Mouse (Mus musculus): ENCODE measurements around the gene Gins3. TPM values are rescaled to one million over a fixed set of nuclear protein-coding genes. Genes with fewer than 3 reads are reported as not detected.
"Not testable (repeated sequence)": the region's sequence is repeated elsewhere in the genome, so short reads cannot be mapped to it uniquely, and the experiment has no call there.

The Gins3 gene
- 1 to 10 TPM; 1.2 to 1.4 TPM for total RNA-seq (2021)
- long read RNA-seq, experiment 1, partial matches to known transcripts, result 0 of 4 reads
- long read RNA-seq, experiment 1, other reads (novel, unspliced or antisense), result 0 of 4 reads
- long read RNA-seq, experiment 2, result 0 reads

GRCm38 (mm10) chr8:95633262-95634062, at the start of gene Gins3:
Gene Gins3 (plus strand): TSS chr8:95633453.
- DNase-seq (ENCODE audit: low spot score in 2 of 2), result peak; percentile 90 to 92
- intact Hi-C loops (cut with DNase I), result loop anchor here (5.0 kb wide), 1 partner anchor 44 kb away; the partner anchor contains the start of gene Ndrg4

DNA sequence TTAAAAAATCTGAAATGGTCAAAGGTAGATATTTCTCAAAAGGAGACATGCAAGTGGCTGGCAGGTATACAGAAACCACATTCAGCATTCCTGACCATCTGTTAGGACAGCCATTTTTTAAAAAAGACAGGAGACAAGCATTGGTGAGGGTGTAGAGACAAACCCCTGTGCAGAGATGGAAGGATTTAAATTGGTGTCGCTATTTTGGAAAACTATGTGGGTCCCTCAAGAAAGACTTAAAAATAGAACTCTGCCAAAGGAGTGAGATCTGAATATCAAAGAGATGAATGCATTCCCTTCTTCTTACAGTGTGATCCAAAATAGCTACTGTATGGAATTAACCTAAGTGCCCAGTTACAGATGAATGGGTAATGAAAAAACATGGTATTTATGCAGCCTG, 45.9 kb upstream of the Gins3 start:
- intact Hi-C loops (cut with DNase I), result loop anchor here (5.0 kb wide), 1 partner anchor 45 kb away; no protein-coding TSS in a partner anchor

GRCm38 (mm10) chr8:95589282-95589681, 44.0 kb upstream of the Gins3 start:
- DNase-seq (ENCODE audit: low spot score in 2 of 2), result no peak
- intact Hi-C loops (cut with DNase I), result loop anchor here (5.0 kb wide), 1 partner anchor 47 kb away; no protein-coding TSS in a partner anchor

More for the DNA sequence above, 45.9 kb upstream of the Gins3 start:
- no peak for DNase-seq (ENCODE audit: low spot score in 2 of 2)

DNA sequence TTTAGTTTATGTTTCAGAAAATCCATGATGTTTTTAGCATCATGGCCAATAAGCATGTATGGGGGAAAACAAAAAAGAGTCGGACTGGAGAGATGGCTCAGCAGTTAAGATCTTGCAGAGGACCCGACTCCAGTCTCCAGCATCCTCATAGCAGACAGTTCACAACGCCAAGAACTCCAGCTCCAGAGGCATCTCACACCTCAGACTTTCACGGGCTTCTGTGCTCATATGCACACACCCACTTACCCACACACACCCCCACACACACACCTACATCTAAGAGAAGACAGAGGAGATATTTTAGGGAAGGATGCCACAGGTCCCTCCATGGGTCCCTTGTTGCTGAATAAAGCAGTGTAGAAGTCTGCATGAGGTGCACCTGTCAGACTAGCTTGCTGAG, 42.7 kb upstream of the Gins3 start:
- intact Hi-C loops (cut with DNase I), result no loop called here
- no peak for DNase-seq (ENCODE audit: low spot score in 2 of 2)

GRCm38 (mm10) chr8:95592131-95592780, 41.0 kb upstream of the Gins3 start:
- intact Hi-C loops (cut with DNase I), result no loop called here
- no peak for DNase-seq (ENCODE audit: low spot score in 2 of 2)

DNA sequence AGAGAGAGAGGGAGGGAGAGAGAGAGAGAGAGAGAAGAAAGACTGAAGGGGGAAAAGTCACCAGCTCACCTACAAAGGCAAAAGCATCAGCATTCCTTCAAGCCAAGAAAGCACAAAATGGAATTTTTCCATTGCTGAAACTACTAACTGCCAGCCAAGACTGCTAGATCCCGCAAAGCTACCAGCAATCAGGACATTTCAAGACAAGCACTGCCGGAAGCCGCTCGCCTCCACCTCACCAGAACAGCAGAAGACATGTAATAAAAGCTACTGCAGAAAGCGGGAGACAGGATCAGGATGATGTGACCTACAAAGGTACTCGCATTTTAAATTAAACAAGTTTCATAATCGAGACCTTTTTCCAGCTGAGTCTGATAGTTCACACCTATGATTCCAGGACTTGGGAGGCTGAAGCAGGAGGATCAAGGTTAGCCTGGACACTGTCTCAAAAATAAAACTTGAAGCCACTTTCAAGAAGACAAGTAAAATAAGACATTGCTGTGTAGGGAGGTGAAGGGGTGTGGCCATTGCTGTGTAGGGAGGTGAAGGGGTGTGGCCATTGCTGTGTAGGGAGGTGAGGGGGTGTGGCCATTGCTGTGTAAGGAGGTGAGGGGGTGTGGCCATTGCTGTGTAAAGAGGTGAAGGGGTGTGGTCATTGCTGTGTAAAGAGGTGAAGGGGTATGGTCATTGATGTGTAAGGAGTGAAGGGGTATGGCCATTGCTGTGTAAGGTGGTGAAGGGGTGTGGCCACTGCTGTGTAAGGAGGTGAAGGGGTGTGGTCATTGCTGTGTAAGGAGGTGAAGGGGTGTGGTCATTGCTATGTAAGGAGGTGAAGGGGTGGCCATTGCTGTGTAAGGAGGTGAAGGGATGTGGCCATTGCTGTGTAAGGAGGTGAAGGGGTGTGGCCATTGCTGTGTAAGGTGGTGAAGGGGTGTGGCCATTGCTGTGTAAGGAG, 39.5 kb upstream of the Gins3 start:
- intact Hi-C loops (cut with DNase I), result no loop called here
- DNase-seq (ENCODE audit: low spot score in 2 of 2), result no peak

- intact Hi-C loops (cut with DNase I), result loop anchor here (5.0 kb wide), 1 partner anchor 248 kb away; no protein-coding TSS in a partner anchor
Observed at GRCm38 (mm10) chr8:95595131-95595530, 38.1 kb upstream of the Gins3 start.

DNA sequence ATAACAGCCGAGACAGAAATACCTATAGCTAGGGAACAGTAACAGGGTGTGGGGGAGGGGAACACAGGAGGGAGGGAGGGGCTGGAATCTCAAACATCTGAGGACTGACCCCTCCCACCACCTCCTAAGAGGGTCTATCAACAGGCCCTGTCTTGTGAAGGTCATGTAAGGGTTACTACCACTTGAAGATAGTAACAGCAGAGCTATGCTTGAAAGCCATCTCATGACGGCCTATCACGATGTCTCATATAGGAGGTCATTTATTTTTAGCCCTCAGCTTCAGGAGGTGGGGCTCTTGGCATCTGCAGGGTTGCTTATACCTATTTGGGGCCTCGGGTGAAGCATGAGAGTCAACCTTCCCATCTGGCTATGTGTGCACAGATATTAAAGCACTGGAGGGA, 36.4 kb upstream of the Gins3 start:
- DNase-seq (ENCODE audit: low spot score in 2 of 2), result no peak
- intact Hi-C loops (cut with DNase I), result loop anchor here (5.0 kb wide), 1 partner anchor 250 kb away; no protein-coding TSS in a partner anchor

More at GRCm38 (mm10) chr8:95595131-95595530, 38.1 kb upstream of the Gins3 start:
- DNase-seq (ENCODE audit: low spot score in 2 of 2), result no peak

DNA sequence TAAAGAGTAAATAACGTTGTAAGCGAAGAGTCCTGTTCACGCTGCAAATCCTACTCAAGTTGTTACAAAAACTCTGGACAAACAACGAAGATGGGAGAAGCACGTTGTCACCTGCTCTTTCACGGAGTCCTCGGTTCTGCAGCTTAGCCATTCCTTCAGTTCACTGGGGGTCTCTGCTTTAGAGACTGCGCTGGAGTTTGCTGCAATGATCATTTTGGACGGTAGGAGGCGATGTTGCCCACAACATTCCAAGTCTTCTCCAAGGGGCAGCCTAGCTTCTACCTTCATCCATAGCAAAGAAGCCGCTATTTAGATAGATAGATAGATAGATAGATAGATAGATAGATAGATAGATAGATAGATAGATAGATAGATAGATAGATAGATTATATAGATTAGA, 33.4 kb upstream of the Gins3 start:
- intact Hi-C loops (cut with DNase I), result loop anchor here (2.0 to 5.0 kb wide), 3 partner anchors 97 to 253 kb away; no protein-coding TSS in a partner anchor
- peak; percentile 75 to 83 for DNase-seq (ENCODE audit: low spot score in 2 of 2)

GRCm38 (mm10) chr8:95601306-95601705, 31.9 kb upstream of the Gins3 start:
- intact Hi-C loops (cut with DNase I), result loop anchor here (2.0 to 5.0 kb wide), 2 partner anchors 95 to 236 kb away; no protein-coding TSS in a partner anchor

GRCm38 (mm10) chr8:95602168-95602567, 31.1 kb upstream of the Gins3 start:
- intact Hi-C loops (cut with DNase I), result loop anchor here (5.0 kb wide), 1 partner anchor 235 kb away; no protein-coding TSS in a partner anchor

More at GRCm38 (mm10) chr8:95601306-95601705, 31.9 kb upstream of the Gins3 start:
- DNase-seq (ENCODE audit: low spot score in 2 of 2), result no peak

DNA sequence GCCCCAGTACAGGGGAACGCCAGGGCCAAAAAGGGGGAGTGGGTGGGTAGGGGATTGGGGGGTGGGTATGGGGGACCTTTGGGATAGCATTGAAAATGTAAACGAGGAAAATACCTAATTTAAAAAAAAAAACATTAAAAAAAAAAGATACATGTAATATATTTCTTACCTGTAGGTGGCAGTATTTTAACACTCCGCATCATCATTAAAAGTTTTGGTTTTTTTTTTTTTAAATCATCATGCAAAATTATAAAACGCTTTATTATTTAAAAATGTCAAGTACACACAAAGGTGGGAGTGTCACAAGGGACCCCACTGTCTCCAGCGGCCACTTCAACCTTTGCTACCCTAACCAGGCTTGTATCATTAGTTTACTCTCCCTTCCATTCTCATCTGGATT, 26.7 kb upstream of the Gins3 start:
- DNase-seq (ENCODE audit: low spot score in 2 of 2), result not testable (repeated sequence)

More at GRCm38 (mm10) chr8:95602168-95602567, 31.1 kb upstream of the Gins3 start:
- no peak for DNase-seq (ENCODE audit: low spot score in 2 of 2)

GRCm38 (mm10) chr8:95607210-95607609, 26.0 kb upstream of the Gins3 start:
- peak in 1 of 2 experiments; percentile 44 for DNase-seq (ENCODE audit: low spot score in 2 of 2)
- intact Hi-C loops (cut with DNase I), result no loop called here

More for the DNA sequence above, 26.7 kb upstream of the Gins3 start:
- intact Hi-C loops (cut with DNase I), result not testable (repeated sequence)

- intact Hi-C loops (cut with DNase I), result no loop called here
- DNase-seq (ENCODE audit: low spot score in 2 of 2), result no peak
Observed at GRCm38 (mm10) chr8:95609406-95609805, 23.8 kb upstream of the Gins3 start.

DNA sequence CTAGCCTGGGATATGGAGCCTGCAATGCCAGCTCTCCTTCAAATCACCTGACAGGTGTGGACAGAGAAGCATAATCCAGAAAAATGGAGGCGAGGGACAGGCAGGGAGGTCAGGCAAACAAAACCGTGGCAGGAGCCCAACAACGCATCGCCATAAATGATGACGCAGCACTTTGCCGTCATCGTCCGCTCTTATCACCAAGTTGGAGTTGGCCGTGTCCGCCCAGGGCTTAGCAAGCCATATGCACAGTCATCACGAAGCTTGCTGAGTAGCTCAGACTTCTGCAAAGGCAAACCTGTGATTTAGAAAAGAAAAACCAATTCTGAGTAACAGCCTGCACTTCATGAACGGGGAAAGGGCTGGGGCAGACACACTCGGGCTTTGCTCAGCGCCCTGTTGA, 22.5 kb upstream of the Gins3 start:
- DNase-seq (ENCODE audit: low spot score in 2 of 2), result no peak
- intact Hi-C loops (cut with DNase I), result no loop called here

DNA sequence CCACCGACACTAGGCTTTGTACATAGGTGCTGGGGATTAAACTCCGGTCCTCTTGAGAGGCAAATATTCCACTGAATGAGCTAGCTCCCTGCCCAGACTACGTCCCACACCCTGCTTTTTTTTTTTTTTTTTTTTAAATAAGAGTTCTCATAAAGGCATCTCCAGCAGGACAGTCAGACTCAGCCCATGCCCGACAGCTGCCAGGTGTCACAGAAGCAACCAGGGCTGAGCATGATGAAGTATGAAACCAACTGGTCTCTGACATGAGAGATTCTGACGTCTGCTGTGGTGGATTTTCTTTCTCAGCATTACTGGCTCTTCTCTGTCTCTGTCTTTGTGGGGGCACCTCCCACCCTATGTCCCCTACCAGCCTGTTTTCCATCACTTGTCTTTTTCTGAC, 21.5 kb upstream of the Gins3 start:
- intact Hi-C loops (cut with DNase I), result no loop called here
- no peak for DNase-seq (ENCODE audit: low spot score in 2 of 2)

- intact Hi-C loops (cut with DNase I), result no loop called here
- no peak for DNase-seq (ENCODE audit: low spot score in 2 of 2)
Observed at GRCm38 (mm10) chr8:95616383-95616782, 16.9 kb upstream of the Gins3 start.

GRCm38 (mm10) chr8:95620046-95620445, 13.2 kb upstream of the Gins3 start:
- intact Hi-C loops (cut with DNase I), result no loop called here
- DNase-seq (ENCODE audit: low spot score in 2 of 2), result no peak

GRCm38 (mm10) chr8:95624833-95625232, 8.4 kb upstream of the Gins3 start:
- peak in 1 of 2 experiments; percentile 43 for DNase-seq (ENCODE audit: low spot score in 2 of 2)

More at GRCm38 (mm10) chr8:95624833-95625232, 8.4 kb upstream of the Gins3 start:
- intact Hi-C loops (cut with DNase I), result no loop called here

Measured in left cerebral cortex, postnatal 14 days (tissue).